Mouse (Mus musculus): Measurements from ENCODE around the gene Crb3. TPM values are rescaled to one million over a fixed set of nuclear protein-coding genes. Genes with fewer than 3 reads are reported as not detected.

Crb3 gene
- polyA plus RNA-seq, 1 experiment, result 2.4 TPM

- Histone ChIP-seq H3K27ac (ENCODE audit: control insufficient read depth, insufficient read depth, low read depth, low read length) (no peak overlapping the region), H3K36me3 (ENCODE audit: control insufficient read depth, insufficient read depth, low read length) (peaks cover 6% of the 10 kb centered on the region), H3K4me3 (ENCODE audit: control insufficient read depth, low read depth, low read length) (no peak overlapping the region), H3K4me1 (ENCODE audit: control insufficient read depth, insufficient read depth, low read length) (peaks cover 18% of the 10 kb centered on the region), H3K27me3 (ENCODE audit: control insufficient read depth, insufficient read depth, low read length) (no peaks in the 10 kb centered on the region)
- no peak for TF ChIP-seq CTCF (IDR thresholded peaks at IDR 0.05; ENCODE audit: control insufficient read depth, insufficient read depth, insufficient replicate concordance, low read depth, low read length)
- no peak for TF ChIP-seq POLR2A (IDR thresholded peaks at IDR 0.05; ENCODE audit: control insufficient read depth, low read depth, low read length)
Observed at GRCm38 (mm10) chr17:57029691-57030090, 29.2 kb upstream of the Crb3 start.

DNA sequence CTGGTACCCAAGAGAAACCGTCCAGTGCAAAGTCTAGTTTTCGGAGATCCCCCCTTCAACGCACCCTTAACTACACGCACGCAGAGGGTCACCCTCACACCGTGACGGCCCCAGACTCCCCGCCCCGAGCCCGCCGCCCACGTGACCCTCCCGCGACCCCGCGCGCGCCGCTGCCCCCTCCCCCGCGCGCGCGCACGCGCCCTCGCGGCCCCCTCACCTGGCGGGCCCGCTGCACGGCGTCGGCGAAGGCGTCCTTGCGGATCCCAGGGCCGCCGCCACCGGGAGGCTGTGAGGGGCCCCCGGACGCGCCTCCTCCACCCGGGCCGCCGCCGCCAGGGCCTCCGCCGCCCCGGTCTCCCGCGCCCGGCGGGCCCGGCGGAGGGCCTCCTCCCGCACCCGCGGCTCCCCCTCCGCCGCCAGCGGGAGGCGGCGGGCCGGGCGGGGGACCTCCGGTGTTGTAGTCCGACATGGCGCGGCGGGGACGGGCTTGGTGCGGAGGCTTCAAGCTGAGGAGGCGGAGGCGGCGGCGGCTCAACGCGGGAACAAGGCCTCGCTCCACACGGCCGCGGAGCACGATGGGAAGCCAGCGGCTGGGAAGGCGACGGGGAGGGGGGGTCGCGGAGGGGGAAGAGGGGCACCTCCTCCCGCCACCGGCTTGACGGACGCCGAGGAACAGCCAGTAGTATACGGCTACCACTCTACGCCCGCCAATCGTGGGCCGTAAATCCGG, 27.8 kb upstream of the Crb3 start, which contains the start of gene Khsrp:
Khsrp (minus strand) TSS at position 592 of the 730 bp plus-strand sequence.
- Histone ChIP-seq H3K36me3 (ENCODE audit: control insufficient read depth, insufficient read depth, low read length) (peaks cover 3% of the 10 kb centered on the region; the same call in 1 of the 2 replicates), H3K27me3 (ENCODE audit: control insufficient read depth, insufficient read depth, low read length) (no peaks in the 10 kb centered on the region), H3K4me1 (ENCODE audit: control insufficient read depth, insufficient read depth, low read length) (peaks cover 18% of the 10 kb centered on the region), H3K4me3 (ENCODE audit: control insufficient read depth, low read depth, low read length) (peak within 1 kb of the TSS; percentile 96), H3K27ac (ENCODE audit: control insufficient read depth, insufficient read depth, low read depth, low read length) (peak within 1 kb of the TSS; percentile 96)
- TF ChIP-seq POLR2A (IDR thresholded peaks at IDR 0.05; ENCODE audit: control insufficient read depth, low read depth, low read length), result peak; percentile 53
- no peak for TF ChIP-seq CTCF (IDR thresholded peaks at IDR 0.05; ENCODE audit: control insufficient read depth, insufficient read depth, insufficient replicate concordance, low read depth, low read length)

GRCm38 (mm10) chr17:57031661-57032420, 27.1 kb upstream of the Crb3 start:
- H3K36me3 ChIP-seq (ENCODE audit: control insufficient read depth, insufficient read depth, low read length), result peaks cover 1% of the 10 kb centered on the region; the same call in 1 of the 2 replicates
- peak overlapping the region; percentile 96 for H3K4me3 ChIP-seq (ENCODE audit: control insufficient read depth, low read depth, low read length)
- TF ChIP-seq POLR2A (IDR thresholded peaks at IDR 0.05; ENCODE audit: control insufficient read depth, low read depth, low read length) (peak; percentile 66), CTCF (IDR thresholded peaks at IDR 0.05; ENCODE audit: control insufficient read depth, insufficient read depth, insufficient replicate concordance, low read depth, low read length) (no peak)
- no peaks in the 10 kb centered on the region for H3K27me3 ChIP-seq (ENCODE audit: control insufficient read depth, insufficient read depth, low read length)
- peak overlapping the region; percentile 50 for H3K27ac ChIP-seq (ENCODE audit: control insufficient read depth, insufficient read depth, low read depth, low read length)
- H3K4me1 ChIP-seq (ENCODE audit: control insufficient read depth, insufficient read depth, low read length), result peaks cover 18% of the 10 kb centered on the region

DNA sequence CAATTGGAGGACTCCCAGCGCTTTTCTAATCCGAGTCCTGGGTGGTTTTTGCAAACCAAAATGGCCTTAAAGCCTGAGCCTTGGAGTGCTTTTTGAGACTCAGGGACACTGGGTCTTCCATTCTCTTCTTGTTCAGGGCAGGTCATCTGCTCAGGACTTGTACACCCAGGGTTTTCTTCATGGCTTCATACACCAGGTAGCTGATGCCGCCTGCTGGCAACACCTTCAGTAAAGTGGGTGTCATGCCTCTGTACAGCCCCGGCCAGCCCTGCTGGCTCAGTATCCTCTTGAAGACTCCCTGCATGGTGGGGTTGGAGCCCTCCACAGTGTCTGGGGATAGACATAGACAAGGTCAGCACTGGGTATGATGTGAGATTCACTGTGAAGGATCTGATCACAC, 26.1 kb upstream of the Crb3 start:
- Histone ChIP-seq H3K4me3 (ENCODE audit: control insufficient read depth, low read depth, low read length) (no peak overlapping the region), H3K27me3 (ENCODE audit: control insufficient read depth, insufficient read depth, low read length) (no peaks in the 10 kb centered on the region), H3K27ac (ENCODE audit: control insufficient read depth, insufficient read depth, low read depth, low read length) (no peak overlapping the region), H3K36me3 (ENCODE audit: control insufficient read depth, insufficient read depth, low read length) (no peaks in the 10 kb centered on the region), H3K4me1 (ENCODE audit: control insufficient read depth, insufficient read depth, low read length) (peaks cover 18% of the 10 kb centered on the region)
- no peak for TF ChIP-seq CTCF (IDR thresholded peaks at IDR 0.05; ENCODE audit: control insufficient read depth, insufficient read depth, insufficient replicate concordance, low read depth, low read length)
- 0 out of 2 replicates have a peak, but pooled peaks have one; percentile 11 for TF ChIP-seq POLR2A (IDR thresholded peaks at IDR 0.05; ENCODE audit: control insufficient read depth, low read depth, low read length)

GRCm38 (mm10) chr17:57038978-57039377, 19.9 kb upstream of the Crb3 start:
- no peaks in the 10 kb centered on the region for H3K36me3 ChIP-seq (ENCODE audit: control insufficient read depth, insufficient read depth, low read length)
- H3K4me1 ChIP-seq (ENCODE audit: control insufficient read depth, insufficient read depth, low read length), result no peaks in the 10 kb centered on the region; the same call in 1 of the 2 replicates
- no peak overlapping the region for H3K27ac ChIP-seq (ENCODE audit: control insufficient read depth, insufficient read depth, low read depth, low read length)
- H3K27me3 ChIP-seq (ENCODE audit: control insufficient read depth, insufficient read depth, low read length), result no peaks in the 10 kb centered on the region
- TF ChIP-seq CTCF (IDR thresholded peaks at IDR 0.05; ENCODE audit: control insufficient read depth, insufficient read depth, insufficient replicate concordance, low read depth, low read length) (peak; percentile 56; the same call in 1 of the 2 replicates), POLR2A (IDR thresholded peaks at IDR 0.05; ENCODE audit: control insufficient read depth, low read depth, low read length) (no peak)
- peak overlapping the region; percentile 76 for H3K4me3 ChIP-seq (ENCODE audit: control insufficient read depth, low read depth, low read length)

DNA sequence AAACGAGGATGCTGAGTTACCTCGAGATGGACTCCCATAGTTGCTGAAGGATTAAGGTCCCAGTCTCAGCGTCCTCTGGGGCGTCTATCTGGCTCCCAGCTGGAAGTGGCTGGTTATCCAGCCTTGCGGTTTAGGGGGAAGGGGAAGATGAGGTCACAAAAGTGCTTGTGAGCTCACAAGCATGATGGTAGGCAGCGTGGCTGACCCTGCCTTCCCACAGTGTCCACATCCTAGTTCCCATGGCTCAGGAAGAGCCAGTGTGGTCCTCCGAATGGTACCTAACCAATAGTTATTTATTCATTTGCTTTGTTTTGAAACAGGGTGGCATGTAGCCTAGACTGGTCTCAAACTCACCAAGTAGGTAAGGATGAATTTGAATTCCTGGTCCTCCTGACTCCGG, 17.4 kb upstream of the Crb3 start, which contains the start of gene Slc25a41:
Slc25a41 (minus strand) TSS at position 101 of the 400 bp plus-strand sequence.
- Histone ChIP-seq H3K27ac (ENCODE audit: control insufficient read depth, insufficient read depth, low read depth, low read length) (peak within 1 kb of the TSS; percentile 34; the same call in 1 of the 2 replicates), H3K36me3 (ENCODE audit: control insufficient read depth, insufficient read depth, low read length) (no peaks in the 10 kb centered on the region), H3K4me1 (ENCODE audit: control insufficient read depth, insufficient read depth, low read length) (no peaks in the 10 kb centered on the region; the same call in 1 of the 2 replicates), H3K27me3 (ENCODE audit: control insufficient read depth, insufficient read depth, low read length) (no peaks in the 10 kb centered on the region), H3K4me3 (ENCODE audit: control insufficient read depth, low read depth, low read length) (peak within 1 kb of the TSS; percentile 87)
- TF ChIP-seq POLR2A (IDR thresholded peaks at IDR 0.05; ENCODE audit: control insufficient read depth, low read depth, low read length) (peak; percentile 72; the same call in 1 of the 2 replicates), CTCF (IDR thresholded peaks at IDR 0.05; ENCODE audit: control insufficient read depth, insufficient read depth, insufficient replicate concordance, low read depth, low read length) (no peak)

DNA sequence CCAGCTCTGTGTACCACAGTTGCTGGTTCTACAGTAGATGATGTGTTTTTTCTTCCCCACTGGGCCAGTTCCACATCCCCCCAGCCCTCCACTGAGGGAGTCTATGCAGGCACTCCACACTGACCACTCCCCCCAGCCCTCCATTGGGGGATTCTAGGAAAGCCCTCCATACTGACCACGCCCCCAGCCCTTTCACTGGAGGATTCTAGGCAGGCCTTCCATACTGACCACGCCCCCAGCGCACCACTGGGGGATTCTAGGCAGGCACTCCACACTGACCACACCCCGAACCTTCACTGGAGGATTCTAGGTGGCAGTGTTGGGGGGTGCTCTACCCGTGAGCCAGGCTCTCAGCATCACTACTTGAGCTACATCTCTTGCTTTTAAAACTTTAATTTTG, 11.5 kb upstream of the Crb3 start:
- H3K4me3 ChIP-seq (ENCODE audit: control insufficient read depth, low read depth, low read length), result no peak overlapping the region; the same call in 1 of the 2 replicates
- TF ChIP-seq CTCF (IDR thresholded peaks at IDR 0.05; ENCODE audit: control insufficient read depth, insufficient read depth, insufficient replicate concordance, low read depth, low read length) (no peak), POLR2A (IDR thresholded peaks at IDR 0.05; ENCODE audit: control insufficient read depth, low read depth, low read length) (no peak)
- no peaks in the 10 kb centered on the region for H3K27me3 ChIP-seq (ENCODE audit: control insufficient read depth, insufficient read depth, low read length)
- peaks cover 10% of the 10 kb centered on the region for H3K4me1 ChIP-seq (ENCODE audit: control insufficient read depth, insufficient read depth, low read length)
- H3K36me3 ChIP-seq (ENCODE audit: control insufficient read depth, insufficient read depth, low read length), result no peaks in the 10 kb centered on the region
- no peak overlapping the region for H3K27ac ChIP-seq (ENCODE audit: control insufficient read depth, insufficient read depth, low read depth, low read length)
